Mouse (Mus musculus) activated CD4-positive, CD25-positive, alpha-beta regulatory T cell, adult 4 months (primary cell): ENCODE measurements around the gene Mef2a. TPM values are rescaled to one million over a fixed set of nuclear protein-coding genes. Genes with fewer than 3 reads are reported as not detected.
A peak's percentile ranks its signal among the peaks of the same experiment; 100 is the strongest.

Source experiments
- ATAC-seq: one replicate; pipeline ENCODE4 v1.8.0; 2017
- polyA plus RNA-seq, 2 experiments: library from polyadenylated mRNA; unstranded; fragments of 100-300 nt; shearing (Covaris generic); gene quantifications; one replicate each; pipeline ENCODE4 v1.2.1; 2017

The Mef2a gene
- polyA plus RNA-seq: 10 to 100 TPM; 10.5 to 11.3 TPM

DNA sequence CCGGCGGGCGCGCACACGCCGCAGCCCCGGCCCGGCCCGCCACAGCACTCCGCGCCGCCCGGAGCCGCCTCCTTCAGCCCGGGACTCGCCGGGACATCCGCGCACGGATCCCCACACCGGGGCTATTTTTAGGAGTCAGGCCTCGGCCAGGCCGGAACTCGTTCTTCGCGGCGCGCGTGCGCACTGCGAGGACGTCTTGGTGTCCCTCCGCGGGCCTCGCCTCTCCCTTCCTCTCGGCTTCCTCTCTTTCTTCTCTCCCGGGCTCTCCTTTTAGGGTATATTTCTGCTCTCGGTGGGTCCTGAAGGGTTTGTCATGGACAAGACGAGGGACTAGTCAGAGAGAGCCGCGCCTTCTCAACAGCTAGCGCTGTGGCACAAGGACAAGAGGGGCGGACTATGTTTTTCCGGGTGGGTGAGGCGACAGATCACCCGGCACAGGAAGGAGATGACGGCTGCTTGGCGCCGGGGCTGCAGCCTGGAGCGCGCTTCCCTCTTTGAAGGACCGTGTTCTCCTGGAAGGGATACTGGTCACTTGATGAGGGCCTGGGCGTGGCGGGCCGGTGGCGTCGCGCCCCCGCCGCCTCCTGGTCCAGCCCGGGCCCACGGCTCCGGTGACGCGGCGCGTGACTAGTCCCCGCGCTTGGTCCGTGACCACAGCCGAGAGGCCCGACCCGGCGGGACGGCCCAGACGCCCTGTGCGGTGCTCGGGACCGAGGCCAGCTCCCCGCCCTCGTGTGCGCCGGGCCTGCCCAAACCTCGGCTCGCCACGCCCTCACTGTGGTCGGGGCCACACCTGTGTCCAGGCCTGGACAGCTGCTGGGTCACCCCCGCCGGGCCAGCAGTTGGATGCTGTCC is at the start of gene Mef2a:
Gene Mef2a (minus strand): TSS at position 130 of the 855 bp plus-strand sequence.
- peak; percentile 83 for ATAC-seq

DNA sequence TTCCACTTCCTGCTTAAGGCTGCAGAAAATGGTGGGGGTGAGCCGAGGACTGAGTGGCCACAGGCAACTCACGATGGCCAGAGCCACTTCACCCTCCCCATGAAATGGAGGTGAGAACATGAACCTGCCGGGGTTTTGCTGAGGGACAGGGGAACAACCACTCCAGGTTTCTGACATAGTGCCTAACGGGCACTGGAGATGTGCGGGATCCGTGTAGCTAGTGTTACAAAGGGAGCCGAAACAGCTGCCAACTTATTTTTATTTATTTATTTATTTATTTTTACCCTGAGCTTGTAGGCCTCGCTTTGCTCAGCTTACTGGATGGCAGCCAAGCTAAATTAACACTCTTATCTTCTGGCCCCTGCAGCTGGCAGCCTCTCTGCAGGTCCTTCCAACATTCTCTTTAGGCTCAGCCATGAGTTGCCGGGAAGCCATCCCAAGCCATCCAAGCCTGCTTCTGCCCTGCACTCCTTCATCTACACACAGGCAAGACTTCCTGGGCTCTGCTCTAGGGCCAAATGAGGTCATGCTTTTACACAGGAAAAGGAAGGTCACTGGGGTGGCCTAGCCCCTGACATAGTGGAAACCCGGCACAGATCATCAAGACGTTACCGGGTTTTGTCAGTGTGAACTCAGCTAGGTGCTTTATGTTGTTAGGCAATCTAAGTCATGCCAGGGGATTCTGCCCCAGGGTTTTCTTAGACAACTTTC is 49.0 kb upstream of the Mef2a start:
- ATAC-seq: peak; percentile 83

GRCm38 (mm10) chr7:67421088-67421475 is 48.4 kb upstream of the Mef2a start:
- ATAC-seq: no peak

DNA sequence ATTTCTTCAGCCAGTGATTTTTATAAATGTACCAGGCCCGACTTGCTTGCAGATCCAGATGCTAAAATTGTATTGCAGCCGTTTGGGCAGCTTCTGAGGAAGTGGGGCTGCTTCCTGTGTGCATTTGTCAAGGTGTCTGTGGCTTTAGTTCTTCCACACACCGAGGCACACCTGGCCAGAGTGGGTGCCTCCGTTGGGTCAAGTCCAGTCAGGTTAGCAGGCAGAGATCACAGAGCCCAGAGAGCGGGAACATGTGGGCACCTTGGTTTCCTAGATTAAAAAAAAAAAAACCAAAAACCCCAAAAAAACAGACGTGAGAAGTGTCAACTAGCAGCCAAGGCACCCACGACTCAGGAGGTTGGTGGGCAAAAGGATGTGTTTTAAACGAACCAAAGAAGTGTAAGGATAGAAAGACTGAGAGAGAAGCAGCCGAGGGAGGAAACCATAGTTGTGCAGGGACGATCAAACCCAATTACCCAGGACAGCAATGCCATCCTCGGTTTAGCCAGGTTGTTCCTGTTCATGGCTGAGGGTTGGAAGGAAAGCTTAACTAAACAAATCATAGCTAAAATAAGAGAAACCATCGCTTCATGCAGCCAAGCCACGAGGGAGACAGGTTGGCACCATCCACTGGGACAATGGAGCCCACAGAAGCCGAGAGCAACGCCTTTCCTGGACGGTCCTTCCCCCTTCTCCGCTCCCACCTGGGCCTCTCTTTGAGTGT is 47.1 kb upstream of the Mef2a start:
- ATAC-seq: no peak

DNA sequence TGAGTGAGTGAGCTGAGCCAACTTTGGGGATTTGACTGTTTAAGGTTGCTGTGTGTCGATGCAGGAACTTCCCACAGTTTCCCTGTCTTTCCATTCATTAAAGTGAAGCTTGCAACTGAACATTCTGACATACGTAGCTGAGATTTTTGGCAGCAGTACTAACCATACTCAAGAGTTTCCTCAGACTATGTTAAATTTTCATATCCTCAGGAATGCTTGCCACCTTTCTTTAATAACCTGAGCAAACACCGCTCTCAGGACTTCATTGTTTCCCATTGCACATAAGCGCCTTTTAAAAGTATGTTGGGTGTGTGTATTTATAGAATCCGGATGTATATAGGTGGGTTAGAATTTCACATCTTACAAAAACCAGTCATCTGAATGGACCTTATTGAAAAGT is 45.5 kb upstream of the Mef2a start:
- ATAC-seq: no peak

DNA sequence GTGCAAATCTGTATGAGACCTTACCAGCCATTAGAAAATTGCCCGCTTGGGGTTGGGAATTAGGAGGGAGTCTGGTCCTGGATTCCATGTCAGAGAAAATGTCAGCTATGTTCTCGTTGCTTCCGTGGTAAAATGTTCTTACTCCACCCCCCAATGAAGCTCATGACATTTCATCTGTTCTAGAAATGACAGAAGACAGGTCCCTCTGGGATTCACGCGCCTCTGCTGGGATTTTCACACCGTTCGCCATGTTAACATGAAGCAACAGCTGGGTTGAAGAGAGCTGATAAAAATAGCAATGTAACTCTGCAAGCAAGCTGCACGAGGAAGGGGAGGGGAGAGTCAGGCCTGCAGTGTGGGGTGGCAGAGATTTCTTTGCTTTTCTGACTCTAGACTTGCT is 42.1 kb upstream of the Mef2a start:
- ATAC-seq: no peak

DNA sequence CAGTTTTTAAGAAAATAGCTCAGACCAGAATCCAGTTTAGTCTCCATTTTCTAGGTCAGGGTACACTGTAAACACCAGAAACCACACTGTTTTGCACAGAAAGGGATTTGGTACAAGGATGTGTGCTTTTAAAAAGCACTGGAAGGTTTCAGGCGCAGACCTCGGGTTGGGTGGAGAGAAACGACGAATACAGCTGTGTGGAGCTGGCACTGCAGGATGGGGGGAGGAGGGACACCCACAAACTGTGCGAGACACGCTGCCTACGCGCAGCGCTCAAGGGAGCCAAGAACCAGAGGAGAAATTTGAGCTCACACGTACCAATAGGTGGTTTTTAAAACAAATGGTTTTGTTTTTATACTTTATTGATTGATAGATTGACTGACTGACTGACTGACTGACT is 40.0 kb upstream of the Mef2a start:
- ATAC-seq: no peak

- no peak for ATAC-seq
These were observed 34.4 kb upstream of the Mef2a start for GRCm38 (mm10) chr7:67407019-67407418.

DNA sequence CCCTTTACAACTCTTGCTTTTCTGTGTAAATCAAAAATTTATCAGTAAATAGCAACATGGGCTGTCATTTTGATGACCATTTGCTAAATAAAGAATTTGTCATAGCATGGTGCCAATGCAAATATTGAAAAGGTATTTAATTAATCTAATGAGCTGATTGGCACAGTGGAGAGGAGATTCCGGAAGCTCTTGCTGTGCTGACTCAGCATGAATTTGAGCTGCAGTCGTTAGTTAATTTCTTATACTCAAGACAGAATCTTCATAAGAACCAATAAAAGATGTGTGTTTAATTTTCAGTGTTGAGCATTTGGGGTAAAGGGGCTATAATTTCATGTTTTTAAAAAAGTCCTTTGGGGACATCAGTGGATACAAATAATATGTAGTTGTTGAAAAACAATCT is 31.5 kb upstream of the Mef2a start:
- no peak for ATAC-seq

DNA sequence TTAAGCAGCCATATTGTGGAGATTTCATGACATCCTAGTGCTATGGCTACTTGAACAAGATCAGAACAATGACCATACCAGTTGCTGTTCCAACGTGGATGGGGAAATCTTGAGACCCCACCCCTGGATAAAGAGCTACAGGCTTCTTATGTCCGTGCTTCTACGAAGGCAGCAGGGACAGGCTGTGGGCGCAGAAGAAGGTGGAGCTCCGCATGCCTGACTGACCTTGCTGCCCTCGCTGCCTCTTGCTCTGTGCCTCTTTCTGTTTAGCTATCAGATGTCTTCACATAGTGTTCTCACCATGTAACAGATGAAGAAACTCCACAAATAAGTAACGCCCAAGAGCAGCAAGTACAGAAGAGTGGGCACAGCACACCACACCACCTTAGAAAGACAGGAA is 29.7 kb upstream of the Mef2a start:
- ATAC-seq: no peak

- ATAC-seq: no peak
These were observed 28.7 kb upstream of the Mef2a start for GRCm38 (mm10) chr7:67401379-67401778.

- no peak for ATAC-seq
These were observed 18.1 kb upstream of the Mef2a start for GRCm38 (mm10) chr7:67390760-67391159.

- ATAC-seq: no peak
These were observed 17.4 kb upstream of the Mef2a start for GRCm38 (mm10) chr7:67390095-67390494.

DNA sequence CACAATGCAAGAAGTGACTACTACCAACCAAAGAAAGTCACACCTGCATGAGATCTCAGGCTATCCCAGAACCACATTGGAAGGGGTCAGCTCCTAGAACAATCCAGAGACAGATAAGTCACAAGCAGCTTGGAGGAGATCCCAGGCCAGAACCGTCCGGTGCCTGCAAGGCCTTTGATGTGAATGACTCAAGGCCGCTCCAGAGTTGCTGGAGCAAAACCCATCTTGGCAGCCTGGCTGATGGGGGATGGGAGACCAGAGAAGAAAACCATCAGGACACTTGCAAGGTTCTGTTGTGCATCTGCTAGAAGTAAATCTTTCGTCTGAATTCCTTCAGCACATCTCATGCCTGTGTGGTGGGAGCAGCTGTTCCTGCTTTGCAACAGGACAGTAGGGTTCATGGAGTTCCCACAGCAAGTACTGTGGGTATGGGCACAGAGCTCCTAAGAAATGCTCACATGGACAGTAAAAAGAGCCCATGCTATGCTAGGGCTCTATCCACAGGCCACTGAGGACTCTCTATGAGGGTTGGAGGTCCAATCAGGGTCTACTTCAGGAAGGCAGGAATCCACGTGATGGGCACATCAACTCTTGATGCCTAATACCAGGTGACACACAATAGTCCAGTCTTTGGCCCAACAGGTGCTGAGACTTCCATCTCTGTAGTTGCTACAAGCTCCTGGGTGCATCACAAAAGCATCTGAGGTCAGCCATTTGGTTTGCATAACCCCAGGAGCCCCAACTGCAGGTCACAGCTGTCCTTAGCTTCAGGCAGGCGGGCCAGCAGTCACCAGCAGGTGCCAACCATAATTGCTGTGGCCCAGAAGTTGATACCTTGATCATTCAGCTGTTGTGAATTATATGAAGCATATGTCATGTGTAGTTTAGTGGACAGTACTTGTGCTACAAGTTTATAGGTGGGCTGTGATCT is 12.5 kb upstream of the Mef2a start:
- no peak for ATAC-seq

- no peak for ATAC-seq
These were observed 7.8 kb upstream of the Mef2a start for GRCm38 (mm10) chr7:67380174-67381129.

DNA sequence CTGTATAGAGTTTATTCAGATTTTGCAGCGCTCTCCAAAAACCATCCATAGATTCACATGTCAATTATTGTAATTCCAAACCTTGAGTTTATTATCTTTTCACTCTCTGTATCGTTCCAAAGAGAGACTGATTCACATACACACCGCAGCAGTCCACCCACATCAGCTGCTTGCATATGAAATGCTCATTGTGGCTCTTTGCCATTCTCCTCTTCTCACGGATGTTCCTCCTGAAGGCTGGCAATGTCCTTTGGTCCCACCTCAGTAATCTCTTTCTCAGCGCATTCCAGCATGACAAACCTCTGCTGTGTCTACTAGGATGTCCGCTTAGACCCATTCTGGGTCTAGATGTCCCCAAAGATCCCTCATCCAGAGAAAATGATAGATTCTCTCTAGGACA is 4.1 kb upstream of the Mef2a start:
- ATAC-seq: no peak

GRCm38 (mm10) chr7:67373975-67374374 is 1.3 kb upstream of the Mef2a start:
- no peak for ATAC-seq

DNA sequence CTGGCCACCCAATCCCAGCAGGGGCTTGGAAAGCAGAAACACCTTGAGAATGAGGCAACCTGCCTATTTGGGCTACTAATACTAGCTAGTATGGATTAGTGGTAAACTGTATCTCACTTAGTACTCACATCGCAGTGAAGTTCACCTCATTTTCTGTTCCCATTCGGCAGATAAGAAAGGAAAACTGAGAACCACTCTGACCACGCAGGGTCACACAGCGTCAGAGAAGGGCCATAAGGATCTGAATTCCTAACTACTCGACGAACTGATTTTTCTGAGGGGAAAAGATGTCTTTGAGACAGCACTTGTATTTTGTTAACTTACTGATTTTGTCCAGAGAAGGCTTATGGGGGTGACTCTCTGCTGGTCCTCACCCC is 914 bp upstream of the Mef2a start:
- ATAC-seq: no peak

GRCm38 (mm10) chr7:67371891-67372672 is 576 bp downstream of the Mef2a start:
- ATAC-seq: no peak

DNA sequence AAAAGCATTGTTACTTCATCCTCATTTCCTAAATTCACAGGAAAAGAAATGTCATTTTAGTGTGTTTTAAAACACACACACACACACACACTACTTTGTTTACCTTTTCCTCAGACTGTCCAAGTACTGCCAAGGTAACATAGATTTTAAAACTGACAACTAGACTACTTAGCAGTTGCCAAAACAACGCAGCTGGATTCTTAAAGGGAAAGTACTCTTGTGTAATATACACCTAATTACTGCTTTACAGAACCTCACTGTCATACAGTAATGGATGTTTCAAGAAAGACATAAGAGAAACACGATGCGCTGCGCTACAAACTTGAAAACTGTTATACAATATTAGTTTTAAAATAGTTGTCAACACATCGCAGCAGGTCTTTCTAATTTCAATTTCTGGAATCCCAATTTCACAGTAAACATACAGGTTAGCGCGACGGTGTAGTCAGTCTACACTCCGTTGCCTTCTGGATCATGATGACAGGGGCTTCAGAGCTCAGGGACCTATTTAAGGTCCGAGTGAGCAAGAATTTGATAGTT is 1.2 kb downstream of the Mef2a start:
- ATAC-seq: no peak
